Mouse (Mus musculus) kidney, adult 9 months (tissue): Measurements from ENCODE around the gene Tmem129.

Experiments used
- DNase-seq: peaks from one replicate; pipeline ENCODE4 v3.0.0; 2022

Tmem129 gene

DNA sequence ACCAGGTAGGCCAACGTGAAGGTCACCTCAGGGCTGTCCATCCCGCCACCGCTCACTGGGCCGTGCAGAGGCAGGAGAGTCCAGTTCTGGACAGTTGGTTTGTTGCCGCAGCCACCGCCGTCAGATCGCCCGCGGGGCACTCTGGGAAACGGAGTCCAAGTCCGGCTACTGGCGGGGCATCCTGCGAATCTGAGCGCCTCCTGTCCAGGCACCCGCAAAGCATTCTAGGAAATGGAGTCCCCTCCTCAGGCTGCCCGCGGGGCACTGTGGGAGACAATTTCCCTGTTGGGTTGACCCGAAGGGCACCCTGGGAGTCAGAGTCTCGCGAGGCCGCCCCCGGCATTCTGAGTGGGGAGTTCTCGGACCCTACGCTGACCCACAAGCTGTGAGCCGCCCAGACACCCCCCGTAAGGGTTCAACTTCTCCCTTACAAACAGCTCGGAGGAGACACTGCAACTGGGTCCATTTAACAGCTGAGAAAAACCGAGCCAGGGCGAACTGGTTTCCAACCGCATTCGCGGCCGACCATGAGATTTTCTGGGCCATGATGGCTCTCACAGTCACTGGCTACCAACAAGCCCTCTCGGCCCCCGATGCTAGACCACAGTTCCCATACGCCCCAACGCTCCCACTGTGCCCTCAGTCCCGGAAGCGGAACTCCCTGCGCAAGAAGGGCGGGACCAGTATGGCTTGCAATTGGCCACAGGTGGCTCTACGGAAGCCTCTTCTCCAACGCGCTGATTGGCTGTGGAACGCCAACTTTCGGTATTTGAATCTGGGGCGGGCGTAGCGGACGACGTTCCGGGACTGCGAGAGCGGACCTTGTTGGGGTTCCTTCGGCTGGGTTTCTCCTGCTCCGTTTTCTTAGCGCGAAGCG, at the start of gene Tmem129, which contains the start of gene Tacc3:
TSS of gene Tmem129 (minus strand) at position 630 of the 877 bp plus-strand sequence.
TSS of gene Tacc3 (plus strand) at position 342 of the 877 bp plus-strand sequence.
- peak; percentile 99 for DNase-seq

DNA sequence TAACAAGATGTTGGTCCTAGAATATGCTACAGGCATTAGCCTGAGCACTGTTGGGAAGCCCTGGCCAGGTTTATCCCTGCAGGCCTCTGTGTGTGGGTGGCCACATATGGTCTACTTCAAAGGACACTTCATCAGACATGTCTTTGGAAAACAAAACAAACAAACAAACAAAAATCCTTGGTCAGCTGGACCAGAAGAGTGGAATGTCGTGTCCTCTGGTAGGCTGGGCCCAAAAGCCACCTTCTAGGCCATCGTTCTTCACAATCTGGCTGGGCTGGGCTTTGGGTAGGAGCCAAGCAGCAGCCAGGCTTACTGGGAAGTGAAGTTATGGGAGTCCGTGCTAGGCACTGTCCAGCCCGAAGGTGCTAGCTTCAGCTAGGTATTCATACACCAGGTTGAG, 48.9 kb upstream of the Tmem129 start:
- DNase-seq, result no peak

DNA sequence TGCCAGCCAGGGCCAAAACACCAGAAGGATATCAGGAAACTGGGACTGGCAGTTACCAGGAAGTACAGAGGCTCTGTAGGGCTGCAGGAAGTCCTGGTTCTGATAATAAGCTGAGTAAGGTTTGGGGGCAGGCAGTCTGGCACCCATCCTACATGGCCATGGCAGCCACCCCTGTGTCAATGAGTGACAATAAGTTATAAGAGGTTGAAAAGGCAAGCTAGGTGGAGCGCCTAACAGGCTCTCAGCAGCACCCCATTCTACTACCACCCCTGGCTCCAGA, 48.1 kb upstream of the Tmem129 start:
- DNase-seq, result no peak

DNA sequence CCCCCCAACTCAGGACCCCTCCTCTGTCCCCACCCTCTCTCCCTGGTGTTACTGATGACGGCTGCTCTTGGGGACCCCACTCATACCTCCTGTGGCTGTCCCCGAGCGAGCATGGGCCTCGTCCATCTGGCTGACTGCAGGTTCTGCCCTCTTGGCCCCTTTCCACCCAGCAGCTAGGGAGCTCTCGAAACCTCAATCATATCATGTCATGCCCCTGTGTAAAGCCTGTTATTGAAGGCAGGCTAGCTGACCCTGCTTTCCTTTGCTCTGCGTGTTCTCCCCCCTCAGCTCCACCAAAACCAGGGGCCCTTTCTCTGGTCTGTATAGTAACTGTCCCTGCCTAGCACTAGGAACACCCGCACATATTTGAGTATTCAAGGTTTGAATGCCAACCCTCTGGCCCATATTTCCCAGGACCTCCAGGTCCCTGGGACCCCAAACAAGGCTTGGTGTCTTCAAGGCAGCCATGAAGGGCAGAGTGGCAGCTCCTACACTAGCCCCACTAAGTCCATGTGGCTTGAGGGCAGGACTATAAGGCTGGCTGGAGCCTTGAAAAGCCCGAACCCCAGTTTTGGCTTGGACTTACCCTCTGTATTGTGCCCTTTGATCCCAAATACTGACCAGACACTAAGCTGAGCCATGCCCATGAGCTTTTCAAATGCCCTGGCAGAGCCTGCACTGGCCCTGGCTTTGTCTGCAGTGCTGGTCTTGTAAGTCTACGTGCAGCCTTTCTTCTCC, 47.6 kb upstream of the Tmem129 start:
- DNase-seq, result no peak

DNA sequence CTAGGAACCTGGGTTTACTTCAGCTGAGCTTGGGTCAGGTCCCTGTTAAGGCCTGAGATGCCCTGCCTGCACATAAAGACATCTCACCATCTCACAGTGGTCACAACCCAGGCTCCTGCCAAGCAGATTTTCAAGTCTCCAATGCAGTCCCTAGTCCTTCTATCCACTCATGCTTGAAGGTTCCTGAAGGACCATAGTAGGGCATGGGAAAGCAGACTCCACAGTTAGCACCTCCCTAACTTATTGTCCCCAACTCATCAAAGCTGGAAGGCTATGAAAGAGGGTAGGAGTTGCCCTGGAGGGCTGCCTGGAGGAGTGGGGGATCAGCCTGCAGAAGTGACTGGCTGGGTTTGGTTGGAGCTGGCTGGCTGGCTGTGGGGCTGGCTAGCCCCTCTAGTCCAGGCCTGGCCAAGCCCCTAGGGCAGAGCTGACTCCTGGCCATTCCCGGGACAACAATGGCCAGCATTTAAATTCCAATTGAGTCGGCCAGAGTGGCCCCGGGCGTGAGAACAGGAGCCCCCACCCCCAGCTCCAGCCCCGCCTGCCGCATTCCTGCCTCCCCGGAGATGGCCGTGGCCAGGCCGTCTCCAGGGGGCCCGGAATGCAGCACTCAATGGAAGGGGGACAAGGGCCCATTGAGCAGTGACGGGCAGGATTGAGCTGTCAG, 46.9 kb upstream of the Tmem129 start:
- no peak for DNase-seq

DNA sequence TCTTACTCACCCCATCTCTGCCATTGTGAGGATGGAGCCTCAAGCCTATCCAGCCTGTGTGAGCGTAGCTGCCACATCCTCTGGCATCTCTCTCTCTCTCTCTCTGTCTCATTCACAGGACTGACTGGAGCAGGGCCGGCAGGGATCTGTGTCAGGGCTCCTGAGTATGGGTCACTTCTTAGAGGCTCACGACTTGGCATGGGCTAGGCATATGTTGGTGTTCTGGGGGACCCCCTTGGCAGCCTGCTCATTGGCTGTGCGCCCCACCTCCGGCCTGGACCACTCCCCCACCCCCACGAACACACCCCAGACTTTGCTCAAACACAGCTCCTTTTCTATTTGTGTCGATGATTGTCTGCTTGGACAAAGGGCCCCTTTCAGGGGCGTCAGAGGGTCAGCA, 45.8 kb upstream of the Tmem129 start:
- no peak for DNase-seq

DNA sequence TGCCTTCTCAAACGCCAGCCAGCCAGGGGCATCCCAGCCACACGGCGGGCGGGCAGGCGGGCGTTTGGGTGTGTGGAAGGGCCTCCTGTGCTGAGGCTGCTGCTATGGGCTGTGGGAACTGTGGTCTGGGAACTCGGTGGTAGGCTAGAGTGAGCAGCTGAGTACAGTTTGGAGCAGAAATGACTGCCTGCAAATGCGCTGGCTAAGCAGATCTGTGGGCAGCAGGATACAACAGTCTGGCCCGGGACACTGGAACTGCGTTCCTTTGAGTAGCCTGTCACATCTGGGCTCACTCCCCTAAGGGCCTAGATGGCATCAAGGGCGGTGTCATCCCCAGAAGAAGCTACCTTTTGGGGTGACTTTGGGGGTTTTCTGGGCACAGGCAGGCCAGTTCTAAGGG, 43.6 kb upstream of the Tmem129 start:
- no peak for DNase-seq

DNA sequence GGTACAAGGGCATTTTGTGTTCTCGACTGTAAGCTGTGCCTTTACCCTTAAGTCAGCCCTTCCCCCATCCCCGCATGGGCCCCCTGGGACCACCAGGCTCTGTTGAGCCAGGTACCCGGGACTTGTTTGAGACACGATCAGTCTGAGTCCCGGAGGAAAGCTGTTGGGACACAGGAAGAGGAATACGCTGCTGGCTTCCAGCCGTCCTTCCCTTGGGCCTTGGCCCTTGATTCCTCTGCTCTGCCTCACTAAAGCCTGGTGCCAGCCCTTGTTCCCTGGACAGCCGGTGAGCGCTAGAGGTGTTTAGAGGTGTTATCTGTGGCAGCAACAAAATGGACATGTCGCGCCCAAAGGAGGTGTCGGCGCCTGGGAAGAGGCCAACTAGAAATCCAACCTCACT, 41.8 kb upstream of the Tmem129 start:
- no peak for DNase-seq

DNA sequence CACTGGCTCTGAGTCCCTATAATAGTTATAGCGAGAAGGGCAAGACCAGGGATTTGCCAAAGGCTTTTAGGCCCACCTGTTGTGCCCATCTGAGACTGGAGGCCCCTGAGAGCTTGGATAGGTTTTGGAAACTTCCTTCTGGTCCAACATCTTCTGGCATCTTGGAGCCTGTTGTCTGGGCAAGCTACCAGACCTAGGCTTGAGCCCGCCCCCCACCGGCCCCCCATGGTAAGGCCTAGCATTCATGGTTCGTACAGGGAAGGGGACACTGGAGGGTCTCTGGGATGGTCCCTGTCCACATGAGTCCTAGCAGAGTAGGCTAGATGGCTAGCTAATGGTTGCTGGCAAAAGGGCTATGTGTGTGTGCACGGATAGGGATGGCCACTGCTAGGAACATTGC, 40.5 kb upstream of the Tmem129 start:
- DNase-seq, result no peak

DNA sequence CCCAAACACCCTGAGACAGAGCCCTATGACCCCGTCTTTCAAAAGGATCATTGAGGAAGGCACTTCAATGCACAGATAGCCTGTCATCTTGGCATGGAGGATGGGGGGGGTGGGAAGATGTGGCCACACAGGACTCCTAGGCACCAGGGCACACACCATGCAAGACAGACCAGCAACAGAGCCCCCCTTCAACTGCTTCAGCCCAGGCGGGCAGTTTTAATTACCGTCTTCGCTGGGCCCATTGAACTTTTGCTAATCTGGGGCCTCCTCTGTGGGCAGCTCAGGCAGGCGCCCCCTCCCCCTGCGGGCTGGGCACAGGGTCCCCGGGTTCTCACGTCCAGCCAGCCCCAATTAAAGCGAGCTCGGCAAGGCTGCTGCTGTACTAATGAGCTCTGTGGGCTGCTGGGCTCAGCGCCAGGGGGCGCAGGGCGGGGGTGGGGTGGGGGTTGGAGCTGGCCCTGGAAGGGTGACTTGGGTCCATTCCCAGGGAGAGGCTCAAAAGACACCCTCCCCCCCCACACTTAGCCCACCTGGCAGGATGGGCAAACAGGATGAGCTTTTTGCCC, 39.8 kb upstream of the Tmem129 start:
- no peak for DNase-seq

DNA sequence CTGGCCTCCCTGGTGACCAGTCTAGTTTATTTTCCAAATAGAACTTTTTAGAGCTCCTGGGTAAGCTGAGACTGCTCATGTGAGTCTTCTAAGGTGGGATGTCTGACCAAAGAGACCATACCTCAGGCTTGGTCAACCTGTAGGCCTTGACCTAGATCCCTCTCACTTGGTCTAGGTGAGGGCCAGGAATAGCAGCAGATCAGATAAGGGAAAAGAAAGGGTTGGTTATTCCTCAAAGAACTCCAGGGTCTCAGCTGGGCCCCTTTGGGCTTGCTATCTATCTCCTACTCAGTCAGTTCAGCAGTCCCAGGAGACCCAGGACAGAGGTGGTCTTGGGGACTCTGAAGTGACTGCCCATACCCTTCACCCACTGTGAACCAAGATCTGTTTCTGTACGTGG, 39.3 kb upstream of the Tmem129 start:
- no peak for DNase-seq

DNA sequence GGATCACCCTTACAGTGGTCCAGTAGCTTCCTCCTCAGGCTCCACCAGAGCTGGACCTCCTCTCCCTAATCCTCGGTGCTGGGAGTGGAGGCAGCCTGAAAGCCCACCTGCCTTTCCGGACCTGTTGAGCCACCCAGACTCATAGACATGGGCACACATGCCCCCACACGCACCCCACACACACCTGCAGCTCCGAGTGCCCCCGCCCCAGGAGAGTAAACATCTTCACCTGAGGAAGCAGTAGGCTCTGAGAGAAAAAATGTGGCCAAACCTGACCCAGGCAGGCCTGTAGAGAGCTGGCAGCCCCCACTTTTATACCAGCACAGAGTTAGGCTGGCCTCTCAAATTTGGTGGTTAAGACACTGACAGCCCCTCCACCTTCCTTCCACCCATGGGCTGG, 38.2 kb upstream of the Tmem129 start:
- no peak for DNase-seq

DNA sequence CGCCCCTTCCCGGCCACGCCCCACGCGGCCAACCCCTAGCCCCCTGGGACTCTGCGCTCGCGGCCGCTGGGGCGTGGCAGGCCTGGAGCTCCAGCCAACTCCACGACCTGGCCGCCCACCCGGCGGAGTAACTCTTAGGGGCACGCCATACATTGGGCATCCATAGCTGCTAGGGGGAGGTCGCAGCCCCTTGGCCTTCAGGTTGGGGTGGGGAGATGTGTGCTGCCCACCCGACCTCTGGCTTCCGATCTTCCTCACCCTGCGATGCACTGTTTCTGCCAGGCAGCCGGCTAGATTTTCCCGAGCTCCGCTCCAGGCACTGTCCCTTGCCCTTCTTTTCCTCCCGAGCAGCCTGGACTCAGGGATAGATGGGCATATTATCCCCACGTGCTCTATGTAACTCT, 37.5 kb upstream of the Tmem129 start:
- DNase-seq, result no peak

DNA sequence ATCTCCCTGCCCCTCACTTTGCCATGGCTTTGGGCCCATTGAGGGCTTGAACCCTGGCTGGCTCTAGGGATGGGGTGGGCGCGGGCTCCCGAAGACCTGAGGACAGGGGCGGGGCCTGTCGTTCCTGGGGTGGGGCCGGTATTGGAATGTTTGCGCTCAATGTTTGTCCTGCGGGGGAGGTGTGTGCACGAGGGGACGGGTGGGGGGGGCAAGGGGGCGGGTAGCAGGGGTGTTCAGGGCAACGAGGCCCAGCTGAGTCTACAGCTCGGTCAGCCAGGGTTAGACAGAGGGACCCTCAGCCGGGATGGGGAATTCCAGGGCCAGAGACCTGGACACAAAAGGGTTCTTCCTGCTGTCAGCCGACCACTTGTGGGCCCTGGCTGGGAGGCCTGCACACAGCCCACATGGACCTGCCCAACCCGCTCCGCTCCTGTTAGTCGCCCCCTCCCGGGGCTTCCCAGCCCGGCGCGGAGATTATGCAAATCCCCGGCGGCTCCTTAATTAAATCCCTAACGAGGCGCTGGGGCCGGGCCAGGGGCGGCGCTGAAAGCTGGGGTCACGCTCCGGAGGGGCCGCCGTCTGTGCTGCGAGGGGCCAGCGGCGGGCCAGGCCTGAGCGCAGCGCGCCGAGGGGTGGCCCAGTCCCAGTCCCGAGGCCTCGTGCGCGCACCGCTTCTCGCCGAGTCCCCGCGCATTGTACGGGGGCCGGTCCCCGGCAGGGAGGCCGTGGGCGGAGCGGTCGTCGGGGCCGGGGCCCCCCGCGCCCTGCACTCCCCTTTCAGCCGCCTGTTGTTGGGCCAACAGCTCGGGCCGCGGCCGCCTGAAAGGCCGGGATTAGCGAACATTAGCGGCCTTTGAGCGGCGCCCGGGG, 36.9 kb upstream of the Tmem129 start:
- DNase-seq, result no peak

DNA sequence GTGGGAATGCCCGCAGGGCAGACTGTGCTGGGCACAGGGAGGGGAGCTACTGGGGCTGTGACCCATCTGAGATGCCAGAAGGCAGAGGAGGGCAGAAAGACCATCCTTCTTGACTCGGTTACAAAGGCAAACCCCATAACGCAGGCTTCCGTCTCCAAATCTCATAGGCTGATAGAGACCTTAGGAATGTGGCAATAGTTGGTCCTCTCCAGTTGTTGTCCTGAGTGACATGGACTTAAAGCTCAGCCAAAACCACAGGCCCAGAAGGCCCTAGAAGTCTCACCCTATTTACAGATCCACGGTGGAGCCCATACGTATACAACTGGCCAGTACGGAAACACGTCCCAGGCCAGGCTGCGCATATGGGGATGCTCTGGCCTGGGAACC, 36.2 kb upstream of the Tmem129 start:
- DNase-seq, result no peak

DNA sequence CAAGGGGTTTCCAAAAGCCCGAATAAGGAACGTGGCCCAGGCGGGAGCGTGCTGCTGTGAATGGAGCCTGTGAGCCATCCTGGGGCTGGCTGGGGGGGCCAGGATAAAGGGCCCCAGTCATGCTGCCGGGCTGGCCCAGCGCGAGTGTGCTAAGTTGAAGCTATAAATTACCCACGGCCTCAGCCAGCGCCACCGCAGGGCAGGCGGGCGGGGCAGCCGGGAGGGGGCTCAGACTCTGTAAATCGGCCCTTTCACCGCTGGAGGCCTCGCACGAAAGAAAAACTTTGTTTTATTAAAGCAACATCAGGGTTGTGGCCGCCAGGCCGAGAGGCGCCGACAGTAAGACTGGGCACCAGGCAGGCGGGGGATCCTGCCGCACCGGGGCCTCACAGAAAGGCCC, 34.2 kb upstream of the Tmem129 start:
- no peak for DNase-seq

DNA sequence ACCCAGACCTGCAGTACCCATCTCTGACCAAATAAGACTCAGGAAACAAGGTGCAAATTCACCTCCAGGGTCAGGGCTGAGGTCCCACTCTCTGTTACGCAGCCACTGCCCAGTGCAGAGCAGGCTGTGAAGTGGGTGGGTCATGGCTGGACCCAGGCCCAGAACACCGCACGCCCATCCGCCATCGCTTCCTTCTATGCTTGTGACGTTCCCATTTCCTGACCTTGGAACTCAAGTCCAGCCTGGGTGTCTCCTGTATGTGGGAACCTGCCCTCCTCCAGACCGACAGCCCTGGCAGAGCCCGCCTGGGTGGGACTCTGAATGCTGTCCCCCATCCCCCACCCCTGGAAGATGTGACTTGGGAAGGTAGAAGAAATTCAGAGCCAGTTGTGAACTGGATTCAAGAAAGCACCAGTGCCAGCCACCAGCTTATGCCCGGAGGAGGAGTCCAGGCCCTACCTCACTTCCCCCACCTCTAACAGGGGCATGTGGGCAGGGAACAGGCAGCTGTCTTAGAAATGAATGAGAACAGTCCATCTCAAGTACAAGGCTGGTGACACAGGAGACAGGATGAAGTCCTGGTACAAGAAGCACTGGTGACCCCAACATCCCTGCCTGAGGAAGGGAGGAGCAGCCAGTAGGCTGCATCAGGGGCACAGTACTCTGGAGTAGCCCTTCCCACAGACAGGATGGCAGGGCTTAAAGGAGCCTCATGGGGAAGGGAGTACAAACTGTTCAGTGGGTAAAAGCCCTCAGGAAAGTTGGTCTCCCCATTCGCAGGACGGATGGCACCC, 31.8 kb upstream of the Tmem129 start:
- DNase-seq, result peak; percentile 40

DNA sequence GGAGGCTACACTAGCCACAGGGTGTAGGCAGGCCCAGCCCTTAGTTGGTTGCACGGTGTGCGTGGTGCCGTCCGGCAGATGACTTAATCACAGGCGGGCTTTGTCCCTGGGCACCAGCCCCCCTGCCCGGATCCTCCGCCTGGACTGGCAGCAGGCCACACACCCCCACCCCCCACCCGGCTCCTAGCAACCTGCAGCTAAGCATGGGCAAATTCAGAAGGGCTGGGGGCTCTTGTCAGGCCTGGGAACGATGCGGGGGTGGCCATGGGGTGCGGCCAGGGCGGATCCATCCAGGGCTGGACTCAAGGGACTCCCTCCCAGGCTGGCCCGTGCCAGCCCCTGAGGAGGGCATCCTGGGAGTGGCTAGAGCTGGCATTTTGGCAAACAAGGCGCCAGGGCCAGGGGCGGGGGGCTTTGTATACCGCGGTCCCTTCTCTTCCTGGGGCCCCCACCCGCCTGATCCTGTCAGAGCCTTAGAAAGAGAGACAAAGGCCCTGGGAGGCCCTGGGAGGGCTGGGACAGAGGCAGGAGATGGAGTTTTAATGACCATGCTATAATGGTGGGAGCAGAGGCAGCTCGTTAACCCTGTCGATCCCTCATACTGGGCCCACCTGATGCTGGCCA, 31.1 kb upstream of the Tmem129 start:
- DNase-seq, result no peak

DNA sequence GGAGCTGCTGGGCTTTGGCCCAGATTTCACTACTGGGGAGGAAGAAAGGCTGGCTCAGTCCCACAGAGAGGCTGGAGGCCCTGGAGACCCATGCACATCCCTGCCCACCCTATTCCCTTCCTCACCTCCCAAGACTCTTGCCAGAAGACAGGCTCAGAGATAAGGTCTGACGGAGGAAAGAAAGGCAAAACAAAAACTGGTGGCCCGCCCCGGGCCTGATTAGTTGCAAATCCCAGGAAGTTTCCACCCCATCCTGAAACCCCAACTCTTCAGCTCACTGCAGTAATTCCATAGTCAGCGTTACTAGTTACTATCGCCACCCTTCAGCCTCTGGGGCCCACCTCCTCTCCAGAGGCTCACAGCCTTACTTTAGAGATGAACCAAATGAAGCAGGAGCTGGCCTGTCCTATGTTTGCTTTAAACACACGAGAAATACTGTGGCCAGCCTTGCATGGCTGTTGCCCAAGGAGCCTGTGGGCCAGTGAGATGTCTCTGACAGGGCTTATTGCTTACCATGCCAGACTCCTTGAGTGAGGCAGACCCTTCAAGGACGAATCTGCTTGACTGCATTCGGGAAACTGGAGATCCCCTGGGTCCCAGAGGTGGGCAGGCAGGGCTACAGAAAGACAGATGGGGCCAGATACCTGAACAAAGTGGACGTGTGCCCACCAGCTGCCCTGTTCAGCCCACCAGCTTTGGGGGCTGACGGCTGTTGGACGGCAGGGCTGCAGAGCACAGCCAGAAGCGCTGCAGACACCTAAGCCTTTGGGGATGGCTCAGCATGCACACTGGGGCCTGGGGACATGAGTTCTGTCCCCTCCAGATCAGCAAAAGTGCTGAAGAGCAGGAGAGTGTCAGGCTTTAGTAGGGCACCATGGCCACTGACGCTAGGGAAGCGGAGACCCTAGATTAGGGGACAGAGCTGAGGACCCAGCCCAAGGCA, 30.3 kb upstream of the Tmem129 start:
- no peak for DNase-seq

DNA sequence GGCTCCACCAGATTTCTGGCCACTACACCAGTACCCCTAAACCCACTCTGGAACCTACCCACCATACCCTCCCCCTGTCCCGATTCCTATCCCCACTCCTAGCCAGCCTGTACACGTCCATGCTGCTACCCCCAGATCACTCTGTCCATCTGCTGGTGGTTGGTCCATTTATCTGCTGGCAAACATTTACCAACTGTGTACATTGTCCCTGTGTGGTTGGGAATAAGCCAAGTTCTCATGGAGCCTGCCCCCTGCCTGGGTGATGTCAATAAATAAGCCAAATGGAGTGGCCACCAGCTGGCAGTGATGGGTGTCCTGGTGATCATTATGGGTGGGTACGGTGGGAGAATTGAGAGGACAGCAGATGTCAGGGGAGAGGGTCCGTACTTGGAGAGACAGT, 28.9 kb upstream of the Tmem129 start:
- DNase-seq, result no peak
